Mouse (Mus musculus) midbrain, embryonic 16.5 days (tissue): ENCODE results near the gene Tubb4b. TPM values are rescaled to one million over a fixed set of nuclear protein-coding genes. Genes with fewer than 3 reads are reported as not detected.

Experiments used
- ATAC-seq: fragments of 200-750 bp; cut with Nextera tagmentation; 2 replicates; pipeline ENCODE4 v1.8.0; 2017; ENCODE audit warnings: moderate TSS enrichment
- H3K27ac ChIP-seq: fragments of 300-500 bp; sonication (generic); 2 replicates; pipeline ENCODE4 v1.5.1; 2014; ENCODE audit warnings: mild to moderate bottlenecking, low read length, mixed read lengths
- H3K27me3 ChIP-seq: fragments of 300-500 bp; sonication (generic); 2 replicates; pipeline ENCODE4 v1.6.1; 2014; ENCODE audit warnings: low read depth, low read length, mixed read lengths; ENCODE audit not compliant: control insufficient read depth, insufficient read depth
- H3K36me3 ChIP-seq: fragments of 300-500 bp; sonication (generic); 2 replicates; pipeline ENCODE4 v1.6.1; 2014; ENCODE audit warnings: mild to moderate bottlenecking, low read length, moderate library complexity, mixed read lengths; ENCODE audit not compliant: control insufficient read depth, insufficient read depth
- H3K4me1 ChIP-seq: fragments of 300-500 bp; sonication (generic); 2 replicates; pipeline ENCODE4 v1.6.1; 2014; ENCODE audit warnings: mild to moderate bottlenecking, low read length, mixed read lengths; ENCODE audit not compliant: control insufficient read depth, insufficient read depth
- H3K4me2 ChIP-seq: fragments of 300-500 bp; sonication (generic); 2 replicates; pipeline ENCODE4 v1.6.1; 2014; ENCODE audit warnings: mild to moderate bottlenecking, low read length, mixed read lengths
- H3K4me3 ChIP-seq: fragments of 300-500 bp; sonication (generic); 2 replicates; pipeline ENCODE4 v1.5.1; 2014; ENCODE audit warnings: low read depth, mild to moderate bottlenecking, low read length, moderate library complexity, mixed read lengths
- H3K9ac ChIP-seq: fragments of 300-500 bp; sonication (generic); 2 replicates; pipeline ENCODE4 v1.6.1; 2014; ENCODE audit warnings: low read depth, low read length, mixed read lengths
- H3K9me3 ChIP-seq: fragments of 300-500 bp; sonication (generic); replicated peaks from 2 replicates; pipeline ENCODE4 v1.6.1; 2014; ENCODE audit warnings: mild to moderate bottlenecking, low read length, mixed read lengths; ENCODE audit not compliant: control insufficient read depth, poor library complexity, severe bottlenecking
- WGBS: fragments of 180-500 bp; shearing (Covaris S2); extraction: QIAGEN DNeasy Blood & Tissue Kit; methylation state at CpG from one replicate; pipeline ENCODE4 v1.1.7; 2014; 5-methylcytosine and 5-hydroxymethylcytosine counted together
- polyA plus RNA-seq: library from polyadenylated mRNA; unstranded; fragments of >200 nt; fragmentation: Nextera tagmentation; extraction: Ambion mirVana; gene quantifications from 2 replicates; pipeline ENCODE4 v1.2.1, GENCODE M21; 2015

The Tubb4b gene
- polyA plus RNA-seq, 1 experiment from 2014 or later: 421 TPM

DNA sequence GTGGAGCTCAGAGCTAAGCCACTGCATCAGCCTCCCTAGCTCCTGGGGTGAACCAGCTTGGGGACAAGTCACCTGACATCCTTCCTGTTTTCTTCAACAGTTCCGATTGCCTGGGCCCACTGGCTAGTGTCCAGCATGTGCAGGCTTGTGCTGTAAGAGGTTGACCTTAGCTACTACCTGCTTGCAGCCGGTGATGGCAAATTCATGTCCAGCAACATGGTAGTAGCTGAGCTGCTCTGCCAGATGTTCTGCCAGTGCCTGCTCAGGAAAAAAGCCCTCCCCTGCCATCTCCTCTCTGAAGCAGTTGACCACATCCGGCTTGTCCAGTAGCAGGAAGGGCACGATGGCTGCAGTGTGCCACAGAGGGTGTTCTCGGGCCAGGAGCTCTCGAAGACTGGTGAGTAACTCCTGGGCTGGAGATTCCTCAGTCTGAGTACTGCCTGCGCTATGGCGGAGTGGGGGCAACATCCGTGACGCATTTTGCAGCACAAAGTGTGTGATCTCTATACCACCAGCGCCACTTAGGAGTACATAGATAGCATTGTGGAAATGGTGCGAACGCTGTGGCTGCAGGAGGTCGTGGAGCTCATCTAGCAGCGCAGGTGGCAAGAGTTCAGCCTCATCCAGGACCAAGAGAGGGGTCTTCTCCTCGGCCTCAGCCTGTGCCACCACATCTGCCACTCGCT lies 29.9 kb downstream of the Tubb4b start:
- H3K9me3 ChIP-seq: no peaks in the 10 kb centered on the region
- H3K27me3 ChIP-seq: peaks cover 21% of the 10 kb centered on the region
- 0 out of 2 replicates have a peak, but pooled peaks cover under 1% of the 10 kb centered on the region for H3K36me3 ChIP-seq
- 85% methylated on average over 17 of the region's 17 CpGs for WGBS
- no peak overlapping the region for H3K27ac ChIP-seq
- no peak for ATAC-seq
- no peak overlapping the region for H3K4me2 ChIP-seq
- no peak overlapping the region for H3K4me3 ChIP-seq
- no peak overlapping the region for H3K9ac ChIP-seq
- no peaks in the 10 kb centered on the region; the same call in 1 of the 2 replicates for H3K4me1 ChIP-seq

DNA sequence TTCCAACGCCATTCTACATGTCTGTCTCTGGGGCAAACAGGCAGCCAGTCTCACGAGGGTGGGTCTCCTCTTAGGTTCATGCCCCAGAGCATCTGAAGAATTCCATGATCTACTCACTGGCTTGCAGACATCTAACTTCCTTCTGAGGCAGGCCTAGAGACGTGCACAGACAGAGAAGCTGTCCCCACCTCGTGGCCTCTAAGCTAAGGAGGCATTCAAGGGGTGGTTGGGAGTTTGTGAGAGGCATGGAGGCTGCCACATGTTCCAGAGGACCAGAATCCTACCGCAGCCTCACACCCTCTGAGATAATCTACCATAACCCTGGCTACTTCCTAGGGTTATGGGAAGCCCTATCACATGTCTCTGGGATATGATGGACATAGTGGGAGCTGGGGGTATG lies 30.5 kb downstream of the Tubb4b start:
- H3K36me3 ChIP-seq: no peaks in the 10 kb centered on the region
- no peak for ATAC-seq
- WGBS: 88% methylated on average over 5 of the region's 5 CpGs
- H3K27ac ChIP-seq: no peak overlapping the region
- H3K27me3 ChIP-seq: peaks cover 21% of the 10 kb centered on the region
- no peaks in the 10 kb centered on the region for H3K9me3 ChIP-seq
- no peak overlapping the region for H3K9ac ChIP-seq
- H3K4me1 ChIP-seq: no peaks in the 10 kb centered on the region; the same call in 1 of the 2 replicates
- no peak overlapping the region for H3K4me2 ChIP-seq
- H3K4me3 ChIP-seq: no peak overlapping the region

DNA sequence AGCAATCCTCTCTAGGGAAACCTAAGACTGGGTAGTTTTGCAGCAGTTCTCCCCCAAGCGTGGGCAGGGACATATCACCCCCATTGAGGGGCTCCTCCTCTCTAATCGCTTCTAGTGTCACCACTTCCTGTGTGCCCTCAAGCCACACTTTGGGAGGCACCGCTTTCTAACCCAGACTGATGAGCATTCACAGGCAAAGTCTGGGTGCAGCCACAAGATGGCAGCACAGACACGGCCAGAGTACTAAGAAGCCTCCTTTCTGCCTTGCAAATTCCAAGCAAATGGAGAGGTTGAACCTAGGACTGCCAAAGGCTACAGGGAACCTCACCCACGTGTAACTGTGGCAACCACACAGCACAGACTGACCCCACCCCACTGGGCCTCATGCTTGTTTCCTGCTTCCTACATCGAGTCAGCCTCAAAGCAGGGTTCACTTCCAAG lies 31.2 kb downstream of the Tubb4b start:
- H3K36me3 ChIP-seq: no peaks in the 10 kb centered on the region
- ATAC-seq: peak; percentile 79
- H3K4me3 ChIP-seq: no peak overlapping the region
- peaks cover 21% of the 10 kb centered on the region for H3K27me3 ChIP-seq
- WGBS: 3% methylated on average over 6 of the region's 6 CpGs
- no peaks in the 10 kb centered on the region for H3K9me3 ChIP-seq
- H3K9ac ChIP-seq: no peak overlapping the region
- H3K4me2 ChIP-seq: no peak overlapping the region
- H3K4me1 ChIP-seq: no peaks in the 10 kb centered on the region; the same call in 1 of the 2 replicates
- no peak overlapping the region for H3K27ac ChIP-seq

DNA sequence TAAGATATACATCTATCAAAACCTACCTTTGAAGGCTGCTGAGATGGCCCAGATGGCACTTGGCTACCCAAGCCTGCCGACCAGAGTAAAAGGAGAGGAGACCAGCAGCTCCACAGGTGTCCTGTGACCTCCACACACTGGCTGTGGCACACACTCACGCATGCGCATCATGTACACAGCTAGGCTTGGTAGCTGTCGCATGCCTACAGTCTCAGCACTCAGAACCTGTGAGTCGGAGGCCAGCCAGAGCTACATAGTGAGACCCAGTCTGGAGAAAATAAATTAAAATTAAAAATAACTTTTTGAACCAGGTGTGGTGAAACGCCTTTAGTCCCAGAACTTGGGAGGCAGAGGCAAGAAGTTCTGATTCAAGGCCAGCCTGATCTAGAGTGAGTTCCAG lies 36.7 kb downstream of the Tubb4b start:
- H3K4me2 ChIP-seq: no peak overlapping the region
- no peak overlapping the region for H3K4me3 ChIP-seq
- H3K36me3 ChIP-seq: no peaks in the 10 kb centered on the region
- ATAC-seq: no peak
- no peaks in the 10 kb centered on the region for H3K9me3 ChIP-seq
- no peak overlapping the region for H3K27ac ChIP-seq
- peaks cover 13% of the 10 kb centered on the region for H3K4me1 ChIP-seq
- no peak overlapping the region for H3K9ac ChIP-seq
- no peaks in the 10 kb centered on the region for H3K27me3 ChIP-seq
- 81% methylated on average over 6 of the region's 6 CpGs for WGBS

DNA sequence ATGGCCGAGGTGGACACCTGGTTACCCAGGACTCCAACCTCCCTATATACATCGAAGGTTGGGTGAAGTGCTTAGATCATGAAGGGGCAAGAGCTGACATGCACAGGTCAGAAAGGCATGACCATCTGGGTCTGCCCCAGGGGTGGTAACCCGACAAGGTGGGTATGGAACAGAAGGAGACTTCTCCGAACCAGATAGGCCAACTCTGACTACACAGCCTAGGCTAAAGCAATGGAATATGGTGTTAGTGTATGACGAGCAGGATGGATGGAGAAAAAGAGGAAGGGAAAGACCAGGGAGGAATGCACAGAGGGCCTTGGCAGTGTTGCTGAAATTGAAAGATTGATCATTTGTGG lies 37.9 kb downstream of the Tubb4b start:
- no peaks in the 10 kb centered on the region for H3K27me3 ChIP-seq
- WGBS: 25% methylated on average over 5 of the region's 5 CpGs
- H3K9me3 ChIP-seq: no peaks in the 10 kb centered on the region
- H3K4me2 ChIP-seq: peak overlapping the region; percentile 76
- H3K9ac ChIP-seq: peak overlapping the region; percentile 74; the same call in 1 of the 2 replicates
- no peak overlapping the region; the same call in 1 of the 2 replicates for H3K27ac ChIP-seq
- H3K36me3 ChIP-seq: no peaks in the 10 kb centered on the region
- no peak for ATAC-seq
- peak overlapping the region; percentile 46 for H3K4me3 ChIP-seq
- H3K4me1 ChIP-seq: peaks cover 18% of the 10 kb centered on the region

DNA sequence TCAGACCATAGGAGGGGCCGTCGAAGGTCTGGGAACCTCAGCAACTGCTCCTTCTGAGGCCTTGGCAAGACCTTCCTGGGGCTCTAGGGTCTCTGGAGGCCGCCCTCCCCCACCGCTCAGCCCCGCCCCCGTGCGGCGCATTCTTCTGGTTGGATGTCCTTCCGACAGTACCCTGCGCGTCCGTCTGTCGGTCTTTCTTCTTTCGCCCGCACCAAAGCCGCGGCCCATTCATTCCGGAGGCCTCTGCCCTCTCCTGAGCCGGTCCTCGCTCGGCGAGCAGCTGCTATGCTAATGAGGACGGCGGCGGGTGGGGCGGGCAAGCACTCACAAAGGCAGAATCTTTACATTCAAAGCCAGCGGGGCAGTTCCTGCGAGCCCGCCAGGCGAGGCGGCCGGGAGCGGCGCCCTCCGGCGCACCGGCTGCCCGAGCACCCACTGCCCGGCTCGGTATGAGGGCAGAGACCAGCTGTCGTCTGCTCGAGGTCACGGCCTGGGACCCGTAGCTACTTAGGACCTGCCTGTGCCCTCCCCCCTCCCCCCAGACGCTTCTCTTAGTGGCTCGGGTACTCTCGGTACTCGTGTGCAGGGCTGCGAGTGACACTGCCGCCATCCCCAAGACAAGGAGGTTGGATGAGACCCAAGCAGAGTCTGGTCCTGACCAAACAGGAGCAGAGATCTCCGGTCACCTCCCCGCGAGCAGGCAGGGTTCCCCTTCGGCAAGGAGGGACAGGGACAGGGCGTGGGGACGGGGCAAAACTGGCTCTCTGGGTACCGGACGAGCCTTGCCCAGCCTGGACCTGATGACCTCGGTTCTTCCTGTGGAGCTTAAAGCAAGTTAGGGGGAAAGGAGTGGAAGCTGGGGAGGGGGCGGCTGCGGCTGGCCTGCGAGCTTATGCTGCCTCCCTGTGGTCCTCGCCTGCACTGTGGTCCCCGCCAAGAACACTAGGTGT lies 38.6 kb downstream of the Tubb4b start:
- peak overlapping the region; percentile 74 for H3K9ac ChIP-seq
- peaks cover 18% of the 10 kb centered on the region for H3K4me1 ChIP-seq
- H3K4me3 ChIP-seq: peak overlapping the region; percentile 46
- H3K9me3 ChIP-seq: no peaks in the 10 kb centered on the region
- WGBS: under 1% methylated on average over 63 of the region's 64 CpGs
- ATAC-seq: peak; percentile 79
- H3K27ac ChIP-seq: peak overlapping the region; percentile 80
- no peaks in the 10 kb centered on the region for H3K36me3 ChIP-seq
- peak overlapping the region; percentile 76 for H3K4me2 ChIP-seq
- no peaks in the 10 kb centered on the region for H3K27me3 ChIP-seq

DNA sequence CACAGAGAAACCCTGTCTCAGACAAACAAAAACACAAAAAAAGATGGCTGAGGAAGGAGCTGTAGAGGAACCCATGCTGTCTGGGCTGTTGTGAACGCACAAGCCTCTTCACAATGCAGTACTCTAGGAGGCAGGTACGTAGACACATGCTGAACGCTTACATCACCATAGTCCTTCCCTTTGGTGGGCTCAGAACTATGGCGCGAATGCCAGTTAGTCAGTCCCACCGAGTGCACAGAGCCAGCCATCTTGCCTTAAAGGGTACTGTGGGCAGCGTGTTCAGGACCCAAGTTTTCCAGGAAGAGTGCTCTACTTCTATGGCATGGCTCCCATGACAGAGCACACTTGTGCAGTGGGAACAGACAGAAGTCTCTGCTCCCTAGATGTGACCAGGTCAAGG lies 40.0 kb downstream of the Tubb4b start:
- H3K9ac ChIP-seq: no peak overlapping the region
- no peak overlapping the region for H3K4me3 ChIP-seq
- H3K27ac ChIP-seq: no peak overlapping the region
- H3K9me3 ChIP-seq: no peaks in the 10 kb centered on the region
- no peak for ATAC-seq
- H3K36me3 ChIP-seq: no peaks in the 10 kb centered on the region
- 91% methylated on average over 7 of the region's 7 CpGs for WGBS
- H3K27me3 ChIP-seq: no peaks in the 10 kb centered on the region; the same call in 1 of the 2 replicates
- H3K4me1 ChIP-seq: peaks cover 23% of the 10 kb centered on the region
- no peak overlapping the region for H3K4me2 ChIP-seq

DNA sequence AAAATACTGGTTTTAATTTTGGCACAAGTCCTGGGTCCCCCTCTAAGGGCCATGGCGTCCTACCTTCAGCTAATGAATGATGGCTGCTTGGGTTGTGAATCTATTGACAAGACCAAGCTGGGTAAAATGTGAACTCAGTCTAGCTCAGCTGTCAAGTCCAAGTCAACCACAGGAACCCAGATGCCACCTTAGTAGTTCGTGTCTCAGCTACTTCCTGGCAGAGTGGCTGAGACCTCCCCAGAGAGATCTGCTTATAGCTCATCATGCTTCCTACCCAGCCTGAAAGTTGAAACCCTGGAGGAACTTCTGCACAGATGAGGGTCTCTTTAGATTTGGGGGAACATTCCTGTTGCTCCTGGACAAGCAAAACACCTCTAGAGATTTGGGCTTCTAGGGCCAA lies 41.2 kb downstream of the Tubb4b start:
- no peaks in the 10 kb centered on the region; the same call in 1 of the 2 replicates for H3K27me3 ChIP-seq
- H3K4me2 ChIP-seq: peak overlapping the region; percentile 67
- peaks cover 23% of the 10 kb centered on the region for H3K4me1 ChIP-seq
- no peak for ATAC-seq
- no peak overlapping the region; the same call in 1 of the 2 replicates for H3K4me3 ChIP-seq
- H3K9ac ChIP-seq: no peak overlapping the region
- WGBS: 42% methylated on average over 2 of the region's 2 CpGs
- H3K36me3 ChIP-seq: no peaks in the 10 kb centered on the region
- no peaks in the 10 kb centered on the region for H3K9me3 ChIP-seq
- no peak overlapping the region for H3K27ac ChIP-seq
